Mouse (Mus musculus) heart, embryonic 13.5 days (tissue): ENCODE results near the gene Slc1a2. TPM values are rescaled to one million over a fixed set of nuclear protein-coding genes. Genes with fewer than 3 reads are reported as not detected.

Experiments
- ATAC-seq: fragments of 200-750 bp; cut with Nextera tagmentation; 2 replicates; pipeline ENCODE4 v1.8.0; 2017; ENCODE audit warnings: moderate TSS enrichment; ENCODE audit not compliant: insufficient number of reproducible peaks, low FRiP score, low TSS enrichment; ENCODE audit errors: extremely low read depth
- H3K27ac ChIP-seq: fragments of 300-500 bp; sonication (generic); replicated peaks from 2 replicates; pipeline ENCODE4 v1.5.1; 2015; ENCODE audit warnings: moderate library complexity, mild to moderate bottlenecking, inconsistent platforms
- H3K27me3 ChIP-seq: fragments of 300-500 bp; sonication (generic); replicated peaks from 2 replicates; pipeline ENCODE4 v1.6.1; 2015; ENCODE audit warnings: mild to moderate bottlenecking, inconsistent platforms
- H3K36me3 ChIP-seq: fragments of 300-500 bp; sonication (generic); 2 replicates; pipeline ENCODE4 v1.6.1; 2015; ENCODE audit warnings: mild to moderate bottlenecking, inconsistent platforms
- H3K4me1 ChIP-seq: fragments of 300-500 bp; sonication (generic); 2 replicates; pipeline ENCODE4 v1.6.1; 2015; ENCODE audit warnings: inconsistent platforms
- H3K4me2 ChIP-seq: fragments of 300-500 bp; sonication (generic); 2 replicates; pipeline ENCODE4 v1.6.1; 2015; ENCODE audit warnings: inconsistent platforms, mild to moderate bottlenecking, moderate library complexity
- H3K4me3 ChIP-seq: fragments of 300-500 bp; sonication (generic); 2 replicates; pipeline ENCODE4 v1.5.1; 2015; ENCODE audit warnings: moderate library complexity, mild to moderate bottlenecking, inconsistent platforms
- H3K9ac ChIP-seq: fragments of 300-500 bp; sonication (generic); 2 replicates; pipeline ENCODE4 v1.6.1; 2015; ENCODE audit warnings: inconsistent platforms, mild to moderate bottlenecking, moderate library complexity
- H3K9me3 ChIP-seq: fragments of 300-500 bp; sonication (generic); 2 replicates; pipeline ENCODE4 v1.6.1; 2016; ENCODE audit warnings: inconsistent platforms
- WGBS: fragments of 180-500 bp; shearing (Covaris S2); methylation state at CpG from one replicate; pipeline ENCODE4 v1.1.7; 2015; ENCODE audit warnings: mixed read lengths; 5-methylcytosine and 5-hydroxymethylcytosine counted together
- polyA plus RNA-seq: library from polyadenylated mRNA; unstranded; fragments of >200 nt; fragmentation: Nextera tagmentation; extraction: Ambion mirVana; gene quantifications from 2 replicates; pipeline ENCODE4 v1.2.1, GENCODE M21; 2015

Gene Slc1a2
- polyA plus RNA-seq, 1 experiment from 2014 or later = 0.35 TPM

DNA sequence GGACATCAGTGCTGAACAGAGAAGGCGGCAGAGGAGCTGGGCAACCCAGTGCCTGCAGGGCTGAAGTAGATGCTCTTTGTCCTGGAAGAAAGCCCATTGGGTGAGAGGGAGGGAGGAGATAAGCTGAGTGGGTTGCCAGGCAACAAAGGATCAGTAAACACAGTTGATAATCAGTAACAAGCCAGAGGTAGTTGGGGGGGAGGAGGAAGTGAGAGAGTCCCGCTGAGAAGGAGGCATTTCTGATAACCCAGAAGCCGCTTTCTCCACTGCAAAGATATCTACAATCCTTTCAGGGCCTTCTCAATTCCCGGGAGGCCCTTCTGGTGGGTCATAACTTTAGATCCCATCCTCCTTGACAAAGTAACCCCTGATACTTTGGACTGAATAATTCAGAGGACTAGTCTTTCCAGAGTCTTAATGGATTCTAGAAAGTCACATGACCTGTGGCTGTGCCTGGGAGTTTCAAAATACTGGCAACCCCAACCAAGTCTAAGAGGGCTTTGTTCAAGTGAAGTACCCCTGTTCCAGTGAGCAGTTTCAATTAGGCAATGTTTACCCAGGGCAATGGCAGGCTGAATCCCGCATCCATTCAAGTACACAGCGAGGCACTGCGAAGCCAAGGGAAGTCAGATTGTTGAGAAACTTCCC, 86.9 kb downstream of the Slc1a2 start:
- H3K27me3 ChIP-seq = no peaks in the 10 kb centered on the region
- WGBS = 13% methylated on average over 7 of the region's 7 CpGs
- H3K9ac ChIP-seq = no peak overlapping the region
- H3K36me3 ChIP-seq = no peaks in the 10 kb centered on the region
- peak; percentile 81 for ATAC-seq
- peak overlapping the region; percentile 77 for H3K27ac ChIP-seq
- H3K9me3 ChIP-seq = no peaks in the 10 kb centered on the region
- peak overlapping the region; percentile 61 for H3K4me2 ChIP-seq
- H3K4me3 ChIP-seq = 0 out of 2 replicates have a peak overlapping the region, but pooled peaks have one; percentile 6
- peaks cover 30% of the 10 kb centered on the region for H3K4me1 ChIP-seq

DNA sequence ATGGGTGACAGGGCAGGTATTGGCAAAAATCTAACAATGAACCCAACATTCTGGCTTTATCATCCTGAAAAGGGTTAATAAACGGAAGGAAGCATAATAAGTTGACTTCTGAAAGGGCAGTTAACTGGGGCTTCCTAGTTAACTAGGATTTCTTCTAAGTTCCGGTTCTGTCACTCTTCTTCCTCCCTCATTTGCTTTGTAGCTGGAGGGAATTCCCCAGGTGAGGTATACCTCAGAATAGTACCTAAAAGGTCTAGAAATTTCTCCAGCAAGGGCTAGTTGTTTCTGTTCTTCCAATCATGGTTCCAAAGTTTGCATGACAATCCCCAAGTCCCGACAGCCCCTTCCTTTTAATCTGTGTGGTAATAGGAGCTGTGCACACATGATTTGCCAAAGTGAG, 89.3 kb downstream of the Slc1a2 start:
- Histone ChIP-seq H3K9me3 (no peaks in the 10 kb centered on the region), H3K4me1 (peaks cover 30% of the 10 kb centered on the region), H3K9ac (no peak overlapping the region), H3K27ac (no peak overlapping the region), H3K4me2 (no peak overlapping the region), H3K36me3 (no peaks in the 10 kb centered on the region), H3K27me3 (no peaks in the 10 kb centered on the region), H3K4me3 (no peak overlapping the region)
- no peak for ATAC-seq
- WGBS = 78% methylated on average over 3 of the region's 3 CpGs

GRCm38 (mm10) chr2:102749926-102750325, 91.5 kb downstream of the Slc1a2 start:
- Histone ChIP-seq H3K27ac (no peak overlapping the region), H3K4me1 (peaks cover 20% of the 10 kb centered on the region), H3K27me3 (no peaks in the 10 kb centered on the region), H3K9me3 (no peaks in the 10 kb centered on the region), H3K4me2 (no peak overlapping the region), H3K9ac (no peak overlapping the region), H3K4me3 (no peak overlapping the region), H3K36me3 (no peaks in the 10 kb centered on the region)
- no peak for ATAC-seq
- WGBS = 47% methylated on average over 2 of the region's 2 CpGs

DNA sequence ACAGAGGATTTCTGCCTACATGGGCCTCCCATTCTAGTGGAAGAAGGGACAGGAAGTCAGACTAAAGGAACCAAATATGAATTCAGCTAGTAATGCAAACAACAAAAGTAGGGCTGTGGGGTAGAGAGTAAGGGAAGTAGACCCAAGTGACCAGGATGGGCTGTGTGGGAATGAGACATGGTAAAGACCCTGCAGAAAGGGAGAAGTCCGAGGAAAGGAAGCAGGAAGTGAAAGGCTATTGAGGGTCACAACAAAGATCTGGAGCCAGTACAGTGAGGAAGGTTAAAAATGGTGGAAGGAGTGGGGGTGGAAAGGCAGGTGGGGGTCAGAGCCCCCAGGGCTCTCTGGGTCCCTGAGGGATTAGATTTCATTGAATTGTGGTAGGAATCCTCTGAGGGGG, 93.4 kb downstream of the Slc1a2 start:
- Histone ChIP-seq H3K27me3 (no peaks in the 10 kb centered on the region), H3K9me3 (no peaks in the 10 kb centered on the region), H3K4me1 (peaks cover 9% of the 10 kb centered on the region), H3K4me2 (no peak overlapping the region), H3K9ac (no peak overlapping the region), H3K27ac (no peak overlapping the region), H3K4me3 (no peak overlapping the region), H3K36me3 (no peaks in the 10 kb centered on the region)
- ATAC-seq = no peak
- WGBS = 50% methylated on average over 1 of the region's 1 CpGs

GRCm38 (mm10) chr2:102757241-102757860, 98.9 kb downstream of the Slc1a2 start:
- Histone ChIP-seq H3K36me3 (no peaks in the 10 kb centered on the region), H3K4me2 (no peak overlapping the region), H3K27me3 (no peaks in the 10 kb centered on the region), H3K4me3 (no peak overlapping the region), H3K9ac (no peak overlapping the region), H3K9me3 (no peaks in the 10 kb centered on the region), H3K27ac (no peak overlapping the region), H3K4me1 (peaks cover 16% of the 10 kb centered on the region)
- no peak for ATAC-seq
- whole genome bisulfite sequencing = 72% methylated on average over 5 of the region's 5 CpGs

DNA sequence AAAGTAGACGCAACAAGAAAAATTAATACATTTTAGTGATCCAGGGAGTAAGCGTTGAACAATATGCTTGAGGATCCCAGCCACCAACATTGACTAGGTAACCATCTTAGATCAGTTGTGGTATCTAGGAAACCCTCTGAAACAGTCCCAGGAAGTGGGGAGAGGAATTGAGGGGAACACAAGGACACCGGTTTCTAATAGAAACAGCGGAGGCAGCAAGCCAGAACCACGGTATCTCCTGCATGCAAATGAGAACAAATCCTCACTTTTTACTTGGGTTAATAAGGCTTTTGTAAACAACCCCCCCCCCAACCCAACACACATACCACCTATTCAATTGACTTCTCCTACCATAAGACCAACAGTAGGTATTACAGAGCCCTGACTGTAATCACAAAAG, 101.0 kb downstream of the Slc1a2 start:
- no peaks in the 10 kb centered on the region for H3K9me3 ChIP-seq
- no peak overlapping the region for H3K4me3 ChIP-seq
- ATAC-seq = no peak
- no peak overlapping the region for H3K27ac ChIP-seq
- peaks cover 26% of the 10 kb centered on the region for H3K4me1 ChIP-seq
- H3K27me3 ChIP-seq = no peaks in the 10 kb centered on the region
- 86% methylated on average over 5 of the region's 5 CpGs for WGBS
- H3K36me3 ChIP-seq = no peaks in the 10 kb centered on the region
- H3K4me2 ChIP-seq = no peak overlapping the region
- H3K9ac ChIP-seq = no peak overlapping the region

DNA sequence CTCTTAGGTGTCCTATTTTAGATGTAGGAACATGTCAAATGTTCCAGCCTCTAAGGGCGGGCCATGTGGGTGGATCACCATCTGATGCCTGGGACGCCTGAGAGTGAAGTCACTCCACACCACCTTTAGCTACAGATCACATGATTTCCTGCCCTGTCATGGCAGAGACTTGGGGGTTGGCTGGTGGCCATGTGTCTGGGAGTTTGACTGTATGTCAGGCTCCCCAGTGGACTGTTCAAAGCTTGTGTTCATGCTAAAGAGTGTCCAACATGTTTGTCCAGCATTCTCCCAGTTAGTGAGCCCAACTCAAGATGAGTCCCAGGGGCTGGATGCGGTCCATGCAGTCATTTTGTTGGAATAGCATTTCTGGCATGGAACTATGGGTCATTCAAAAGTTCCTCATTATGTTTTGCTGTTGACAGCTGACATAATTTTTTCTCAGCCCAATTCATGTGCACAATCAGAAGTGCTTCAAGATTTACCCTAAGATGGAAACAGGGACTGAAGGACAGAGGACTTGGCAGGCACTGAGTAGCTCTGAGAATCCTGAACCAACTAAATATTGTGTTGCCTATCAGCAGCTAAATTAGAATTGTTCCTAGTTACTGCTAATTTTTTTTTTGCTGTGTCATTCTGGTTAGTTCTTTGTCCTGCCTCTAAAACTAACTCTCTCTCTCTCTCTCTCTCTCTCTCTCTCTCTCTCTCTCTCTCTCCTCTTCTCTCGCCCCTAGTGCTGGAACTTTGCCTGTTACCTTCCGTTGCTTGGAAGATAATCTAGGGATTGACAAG, 102.0 kb downstream of the Slc1a2 start:
- no peak overlapping the region for H3K27ac ChIP-seq
- no peak overlapping the region for H3K4me3 ChIP-seq
- H3K36me3 ChIP-seq = no peaks in the 10 kb centered on the region
- peaks cover 26% of the 10 kb centered on the region for H3K4me1 ChIP-seq
- WGBS = 60% methylated on average over 5 of the region's 5 CpGs
- no peak overlapping the region for H3K9ac ChIP-seq
- ATAC-seq = no peak
- no peak overlapping the region for H3K4me2 ChIP-seq
- no peaks in the 10 kb centered on the region for H3K27me3 ChIP-seq
- no peaks in the 10 kb centered on the region for H3K9me3 ChIP-seq

DNA sequence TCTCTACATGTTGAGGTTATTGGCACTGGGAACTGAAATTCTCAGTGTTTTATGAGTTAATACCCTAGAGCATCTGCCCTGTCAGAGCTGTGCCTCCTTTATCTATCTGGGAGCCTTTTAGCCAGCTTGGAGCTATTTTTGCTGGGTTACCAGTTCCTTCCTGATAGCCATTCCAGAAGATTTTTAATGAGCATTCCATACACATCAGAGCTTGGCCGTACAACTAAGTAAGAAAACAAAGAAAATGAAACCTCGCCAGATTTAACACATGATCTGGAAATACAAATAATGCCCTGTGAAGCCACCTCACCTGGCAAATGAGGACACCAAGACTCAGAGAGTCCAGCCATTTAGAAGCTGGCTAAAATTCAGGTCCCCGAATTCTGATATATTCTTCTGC, 104.7 kb downstream of the Slc1a2 start:
- no peak for ATAC-seq

DNA sequence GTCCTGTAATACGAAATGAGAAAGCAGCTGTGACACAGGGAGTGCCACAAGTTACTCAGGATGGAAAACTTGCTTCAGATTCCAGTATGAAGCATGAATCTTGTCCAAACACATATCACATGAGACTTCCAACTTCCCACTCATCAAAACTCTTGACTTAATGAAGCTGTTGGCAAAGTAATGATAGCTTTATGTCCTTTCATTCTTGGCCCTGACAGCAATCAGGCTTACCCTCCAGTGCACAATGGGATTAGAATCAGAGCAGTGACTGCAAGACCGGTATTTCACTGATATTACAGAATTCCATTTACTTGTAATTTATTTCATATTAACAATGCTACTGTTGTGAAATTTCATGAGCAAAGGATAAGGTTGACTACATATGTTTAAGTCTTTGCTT, 105.5 kb downstream of the Slc1a2 start:
- Histone ChIP-seq H3K27ac (no peak overlapping the region), H3K9ac (no peak overlapping the region), H3K4me3 (no peak overlapping the region), H3K4me2 (no peak overlapping the region), H3K27me3 (no peaks in the 10 kb centered on the region), H3K36me3 (no peaks in the 10 kb centered on the region), H3K9me3 (no peaks in the 10 kb centered on the region), H3K4me1 (peaks cover 35% of the 10 kb centered on the region)
- ATAC-seq = no peak
- WGBS = 85% methylated on average over 2 of the region's 2 CpGs

More for the DNA sequence above, 104.7 kb downstream of the Slc1a2 start:
- H3K4me1 ChIP-seq = peaks cover 30% of the 10 kb centered on the region
- WGBS = 70% methylated on average over 3 of the region's 3 CpGs
- no peak overlapping the region for H3K4me3 ChIP-seq
- no peak overlapping the region for H3K9ac ChIP-seq
- H3K27me3 ChIP-seq = no peaks in the 10 kb centered on the region
- no peak overlapping the region for H3K4me2 ChIP-seq
- no peaks in the 10 kb centered on the region for H3K36me3 ChIP-seq
- no peaks in the 10 kb centered on the region for H3K9me3 ChIP-seq
- H3K27ac ChIP-seq = no peak overlapping the region

GRCm38 (mm10) chr2:102764602-102765374, 106.3 kb downstream of the Slc1a2 start:
- no peaks in the 10 kb centered on the region for H3K36me3 ChIP-seq
- 61% methylated on average over 8 of the region's 8 CpGs for WGBS
- H3K27ac ChIP-seq = no peak overlapping the region
- H3K4me2 ChIP-seq = no peak overlapping the region
- peaks cover 35% of the 10 kb centered on the region for H3K4me1 ChIP-seq
- no peaks in the 10 kb centered on the region for H3K9me3 ChIP-seq
- no peaks in the 10 kb centered on the region for H3K27me3 ChIP-seq
- no peak overlapping the region for H3K4me3 ChIP-seq
- no peak overlapping the region for H3K9ac ChIP-seq
- no peak for ATAC-seq

DNA sequence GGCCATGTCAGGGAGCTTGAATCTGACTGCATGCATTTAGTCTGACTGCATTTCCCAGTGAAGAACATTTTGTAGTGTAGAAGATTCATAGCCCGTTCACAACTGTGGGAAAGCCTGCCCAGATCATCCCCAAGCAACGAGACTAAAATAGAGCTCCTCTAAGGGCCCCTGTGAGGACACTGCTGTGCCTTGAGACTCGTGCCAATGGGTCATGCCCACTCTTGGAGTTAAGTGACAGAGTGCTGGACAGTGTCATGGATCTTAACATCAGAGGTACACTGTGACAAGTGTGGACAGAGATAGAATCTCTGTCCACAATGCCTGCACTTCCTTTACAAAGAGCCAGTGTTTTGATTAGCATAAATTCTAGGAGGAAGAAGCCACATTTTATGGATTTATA, 109.8 kb downstream of the Slc1a2 start:
- no peak overlapping the region for H3K27ac ChIP-seq

More for the DNA sequence above, 109.8 kb downstream of the Slc1a2 start:
- Histone ChIP-seq H3K4me1 (peaks cover 10% of the 10 kb centered on the region), H3K36me3 (no peaks in the 10 kb centered on the region), H3K9me3 (no peaks in the 10 kb centered on the region), H3K4me3 (no peak overlapping the region), H3K9ac (no peak overlapping the region), H3K4me2 (no peak overlapping the region), H3K27me3 (no peaks in the 10 kb centered on the region)
- WGBS = 38% methylated on average over 3 of the region's 3 CpGs
- no peak for ATAC-seq
